Mouse (Mus musculus) megakaryocyte, embryonic 14.5 days (primary cell): Measurements from ENCODE around the gene Bex1. TPM values are rescaled to one million over a fixed set of nuclear protein-coding genes. Genes with fewer than 3 reads are reported as not detected.
"Not testable (repeated sequence)": the region's sequence is repeated elsewhere in the genome, so short reads cannot be mapped to it uniquely, and the experiment has no call there.

Experiments
- H3K27me3 ChIP-seq: replicated peaks from 2 replicates; pipeline ENCODE3; 2012; ENCODE audit warnings: inconsistent platforms
- H3K36me3 ChIP-seq: replicated peaks from 2 replicates; pipeline ENCODE3; 2012; ENCODE audit warnings: low read length, inconsistent platforms, mixed read lengths
- H3K4me1 ChIP-seq: 2 replicates; pipeline ENCODE4 v1.6.1; 2012; ENCODE audit warnings: inconsistent platforms
- H3K4me3 ChIP-seq: replicated peaks from 2 replicates; pipeline ENCODE3; 2012; ENCODE audit warnings: moderate library complexity, mild to moderate bottlenecking, inconsistent platforms
- H3K9me3 ChIP-seq: 2 replicates; pipeline ENCODE4 v1.6.1; 2012; ENCODE audit warnings: inconsistent platforms
- FLI1 ChIP-seq: IDR thresholded peaks from 2 replicates; pipeline ENCODE4 v1.6.1; 2012; ENCODE audit warnings: low read length, inconsistent platforms, mixed read lengths
- GATA1 ChIP-seq: IDR thresholded peaks from 3 replicates; pipeline ENCODE4 v1.6.1; 2012; ENCODE audit warnings: mixed read lengths, low read length, inconsistent platforms, borderline replicate concordance
- polyA plus RNA-seq: library from polyadenylated mRNA; stranded (reverse); fragments of >175 nt; gene quantifications from 2 replicates; pipeline ENCODE4 v1.2.3, GENCODE M21; 2012; ENCODE audit warnings: low replicate concordance; ENCODE audit not compliant: insufficient read depth

The Bex1 gene
- polyA plus RNA-seq, result 12.7 TPM in 1 of 2 replicates, not detected in the other

GRCm38 (mm10) chrX:136214729-136215677, at the start of gene Bex1, which contains the start of gene Tceal7:
TSS of gene Bex1 (minus strand) at chrX:136215513.
TSS of gene Tceal7 (plus strand) at chrX:136214779.
- H3K9me3 ChIP-seq, H3K36me3 ChIP-seq, H3K4me3 ChIP-seq, H3K4me1 ChIP-seq: not testable (repeated sequence)
- peaks cover 13% of the 10 kb centered on the region for H3K27me3 ChIP-seq

GRCm38 (mm10) chrX:136252023-136252729, 36.9 kb upstream of the Bex1 start:
- peaks cover 2% of the 10 kb centered on the region for H3K27me3 ChIP-seq
- TF ChIP-seq GATA1, result no peak
- no peaks in the 10 kb centered on the region for H3K9me3 ChIP-seq
- no peaks in the 10 kb centered on the region for H3K4me1 ChIP-seq
- peaks cover 8% of the 10 kb centered on the region for H3K36me3 ChIP-seq
- no peak overlapping the region for H3K4me3 ChIP-seq

- H3K4me1 ChIP-seq, result no peaks in the 10 kb centered on the region; the same call in 1 of the 2 replicates
- TF ChIP-seq GATA1 (no peak), FLI1 (no peak)
Observed at GRCm38 (mm10) chrX:136249671-136250070, 34.4 kb upstream of the Bex1 start.

GRCm38 (mm10) chrX:136248811-136249210, 33.5 kb upstream of the Bex1 start:
- no peak for TF ChIP-seq GATA1
- TF ChIP-seq FLI1, result no peak
- H3K4me3 ChIP-seq, result no peak overlapping the region

More at GRCm38 (mm10) chrX:136249671-136250070, 34.4 kb upstream of the Bex1 start:
- no peaks in the 10 kb centered on the region for H3K27me3 ChIP-seq
- peaks cover 8% of the 10 kb centered on the region for H3K36me3 ChIP-seq
- no peak overlapping the region for H3K4me3 ChIP-seq
- no peaks in the 10 kb centered on the region for H3K9me3 ChIP-seq

GRCm38 (mm10) chrX:136245521-136246071, 30.3 kb upstream of the Bex1 start:
- Histone ChIP-seq H3K36me3 (peaks cover 8% of the 10 kb centered on the region), H3K9me3 (no peaks in the 10 kb centered on the region), H3K4me3 (peak overlapping the region; percentile 92), H3K27me3 (peaks cover 3% of the 10 kb centered on the region), H3K4me1 (no peaks in the 10 kb centered on the region; the same call in 1 of the 2 replicates)
- no peak for TF ChIP-seq GATA1
- TF ChIP-seq FLI1, result no peak

More at GRCm38 (mm10) chrX:136248811-136249210, 33.5 kb upstream of the Bex1 start:
- Histone ChIP-seq H3K36me3 (peaks cover 8% of the 10 kb centered on the region), H3K9me3 (no peaks in the 10 kb centered on the region), H3K27me3 (no peaks in the 10 kb centered on the region), H3K4me1 (no peaks in the 10 kb centered on the region; the same call in 1 of the 2 replicates)

GRCm38 (mm10) chrX:136244574-136245229, 29.4 kb upstream of the Bex1 start, which contains the start of gene Tceal9:
TSS of gene Tceal9 (plus strand) at chrX:136245079.
- peak within 1 kb of the TSS; percentile 92 for H3K4me3 ChIP-seq
- no peaks in the 10 kb centered on the region; the same call in 1 of the 2 replicates for H3K4me1 ChIP-seq
- peaks cover 8% of the 10 kb centered on the region for H3K36me3 ChIP-seq
- no peaks in the 10 kb centered on the region for H3K9me3 ChIP-seq
- H3K27me3 ChIP-seq, result peaks cover 3% of the 10 kb centered on the region
- TF ChIP-seq FLI1, result no peak
- TF ChIP-seq GATA1, result no peak

GRCm38 (mm10) chrX:136243181-136243580, 27.9 kb upstream of the Bex1 start:
- H3K9me3 ChIP-seq, result no peaks in the 10 kb centered on the region
- TF ChIP-seq FLI1, result no peak
- TF ChIP-seq GATA1, result no peak
- no peak overlapping the region for H3K4me3 ChIP-seq
- H3K4me1 ChIP-seq, result no peaks in the 10 kb centered on the region; the same call in 1 of the 2 replicates
- peaks cover 3% of the 10 kb centered on the region for H3K27me3 ChIP-seq
- H3K36me3 ChIP-seq, result peaks cover 8% of the 10 kb centered on the region

GRCm38 (mm10) chrX:136238118-136238517, 22.8 kb upstream of the Bex1 start:
- Histone ChIP-seq H3K4me3 (no peak overlapping the region), H3K9me3 (no peaks in the 10 kb centered on the region), H3K27me3 (peaks cover 7% of the 10 kb centered on the region), H3K36me3 (no peaks in the 10 kb centered on the region), H3K4me1 (no peaks in the 10 kb centered on the region)
- TF ChIP-seq FLI1 (no peak), GATA1 (no peak)

- TF ChIP-seq GATA1 (no peak), FLI1 (no peak)
- Histone ChIP-seq H3K4me1 (no peaks in the 10 kb centered on the region), H3K4me3 (no peak overlapping the region), H3K36me3 (no peaks in the 10 kb centered on the region), H3K27me3 (peaks cover 11% of the 10 kb centered on the region), H3K9me3 (no peaks in the 10 kb centered on the region)
Observed at GRCm38 (mm10) chrX:136227768-136228167, 12.5 kb upstream of the Bex1 start.
